Mouse (Mus musculus) mouse embryonic stem cell (cell line): ENCODE results near the gene Gm156.
"Not testable (repeated sequence)": the region's sequence is repeated elsewhere in the genome, so short reads cannot be mapped to it uniquely, and the experiment has no call there.

ENCODE experiments used
- in situ Hi-C, 2 experiments: fragments of 300-500 bp; cut with MboI; formaldehyde crosslinking; loops; 1 replicate in 1 of 2; 3 replicates in 1 of 2; pipeline ENCODE4 v1.14.3; 2019 to 2020; ENCODE audit warnings: low sequenced_read_pairs in 2 of 2, low pct_unique_long_range_greater_than_20kb in 1 of 2, mixed read lengths in 1 of 2; ENCODE audit not compliant: unreplicated experiment in 1 of 2

Gene Gm156

GRCm38 (mm10) chr6:129784170-129784569, at the start of gene Gm156:
TSS of gene Gm156 (minus strand) at chr6:129784270.
- in situ Hi-C loops, result not testable (repeated sequence)

DNA sequence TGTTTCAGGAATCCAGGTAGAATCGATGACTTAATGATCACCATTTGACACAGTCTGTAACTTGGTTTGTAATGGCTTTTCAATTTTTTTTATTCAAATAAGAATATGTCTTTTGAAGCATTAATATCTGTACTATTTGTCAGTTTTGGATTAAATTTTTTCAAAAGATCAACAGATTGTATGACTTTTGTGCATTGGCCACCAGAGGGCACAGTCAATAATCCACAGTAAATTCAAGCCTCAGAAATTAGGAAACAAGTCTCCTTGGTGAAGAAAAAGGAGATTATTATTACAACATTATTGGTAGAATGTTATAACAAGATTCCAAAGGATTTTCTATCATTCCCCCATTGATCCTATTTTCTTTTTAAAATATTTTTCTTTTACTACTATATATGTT, 41.5 kb upstream of the Gm156 start:
- in situ Hi-C loops, result no loop called here

DNA sequence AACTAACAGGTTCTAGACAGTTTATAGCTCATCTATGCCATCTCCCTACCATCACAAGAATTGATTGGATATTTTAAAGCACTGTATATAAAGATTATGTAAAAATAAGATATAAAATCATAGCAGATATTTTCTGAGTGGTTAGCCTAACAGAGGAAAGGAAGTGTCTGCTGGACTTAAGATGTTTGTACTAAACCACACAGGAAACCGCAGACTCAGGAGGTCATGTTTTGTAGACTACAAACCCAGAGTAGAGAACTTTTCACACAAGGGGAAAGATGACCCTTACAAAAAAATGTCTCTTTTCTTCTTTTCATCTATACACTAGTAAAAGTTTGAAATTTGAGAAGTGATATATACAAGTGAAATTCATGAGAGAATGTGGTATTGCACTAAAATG, 39.9 kb upstream of the Gm156 start:
- in situ Hi-C loops, result no loop called here

DNA sequence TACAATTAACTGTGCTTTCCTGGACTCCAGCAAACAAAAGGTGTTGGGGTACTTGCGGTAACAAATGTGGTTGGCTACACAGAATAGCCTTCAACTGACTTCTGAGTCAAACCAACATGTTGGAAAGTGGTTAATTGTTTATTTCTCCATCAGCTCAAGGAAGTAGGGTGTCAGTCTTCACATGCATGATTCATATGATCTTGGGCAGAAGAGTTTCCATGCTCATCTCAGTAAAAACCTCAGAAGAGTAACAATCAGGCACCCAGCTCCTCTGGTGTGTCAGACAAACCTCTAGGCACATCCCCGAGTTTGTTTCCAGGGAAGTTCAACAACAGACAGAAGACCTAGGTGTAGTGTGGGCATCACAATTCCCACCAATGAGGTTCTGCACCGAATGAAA, 33.7 kb upstream of the Gm156 start:
- in situ Hi-C loops, result no loop called here

DNA sequence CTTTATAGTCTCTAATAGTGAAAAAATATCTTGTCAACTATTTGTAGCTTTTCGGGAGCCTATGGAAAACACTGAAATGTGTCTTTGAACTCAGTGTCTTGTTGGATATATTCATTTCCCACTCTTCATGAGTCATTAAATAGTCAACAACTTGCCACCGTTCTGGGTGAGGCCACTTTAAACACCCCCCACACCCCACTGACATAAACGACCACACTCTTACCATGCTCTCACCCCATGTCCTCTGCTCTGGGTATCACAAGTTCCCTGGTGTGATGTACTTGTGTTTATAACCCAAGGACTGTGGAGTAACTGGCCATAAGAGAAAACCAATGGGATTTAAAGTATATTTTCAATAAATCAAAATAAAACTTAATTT, 36.4 kb downstream of the Gm156 start:
- in situ Hi-C loops, result no loop called here

DNA sequence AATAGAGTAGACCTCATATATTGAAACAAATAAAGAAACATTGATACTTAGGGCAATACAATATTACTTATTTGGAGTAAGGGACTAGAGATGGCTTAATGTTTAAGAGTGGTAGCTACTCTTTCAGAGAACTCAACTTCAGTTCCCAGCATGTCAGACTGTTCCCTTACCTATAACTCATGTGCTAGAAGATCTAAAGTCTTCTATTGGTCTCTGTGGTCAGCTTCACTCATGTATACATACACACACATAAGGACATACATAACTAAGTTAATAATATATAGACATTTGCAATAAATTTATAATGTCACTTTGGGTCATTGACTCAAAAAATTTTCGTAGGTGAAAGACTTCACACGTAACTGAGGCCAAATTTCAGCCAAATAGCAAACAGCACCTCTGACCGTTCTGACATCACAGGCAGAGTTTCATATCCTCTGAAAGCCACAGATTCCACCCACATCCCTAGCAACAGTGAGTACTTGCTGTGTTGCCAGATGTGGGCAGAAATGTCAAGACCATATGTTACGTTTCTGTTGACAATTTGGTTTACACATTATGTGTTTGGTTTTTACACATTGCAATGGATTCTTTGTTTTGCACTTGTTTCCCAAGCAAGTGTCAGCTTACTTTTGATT, 36.9 kb downstream of the Gm156 start:
- in situ Hi-C loops, result no loop called here

DNA sequence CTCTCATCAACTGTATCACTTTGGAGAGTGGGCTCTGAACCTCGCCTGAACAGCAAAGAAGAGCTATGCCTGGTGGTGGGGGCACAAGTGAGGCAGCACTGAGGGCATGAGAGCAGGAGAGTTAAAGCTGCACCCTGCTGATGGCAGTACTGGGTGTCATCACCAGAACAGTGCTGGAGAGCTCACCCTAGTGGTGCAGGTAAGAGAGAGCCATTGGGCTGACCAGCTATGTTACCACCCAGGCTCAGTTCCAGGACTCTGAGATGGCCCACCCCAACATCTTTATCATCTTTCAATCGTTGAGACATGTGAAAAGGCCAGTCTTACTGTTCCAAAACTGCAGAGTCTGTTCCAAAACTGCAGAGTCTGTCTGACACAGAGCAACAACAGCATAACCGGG, 37.9 kb downstream of the Gm156 start:
- in situ Hi-C loops, result no loop called here

- in situ Hi-C loops, result no loop called here
Measured at GRCm38 (mm10) chr6:129740069-129740721, 43.9 kb downstream of the Gm156 start, which contains the start of gene Klri2. TSS of gene Klri2 (minus strand) at chr6:129740484.

GRCm38 (mm10) chr6:129736414-129736813, 47.7 kb downstream of the Gm156 start:
- in situ Hi-C loops, result no loop called here

- in situ Hi-C loops, result no loop called here
Measured at GRCm38 (mm10) chr6:129727237-129727636, 56.8 kb downstream of the Gm156 start.

DNA sequence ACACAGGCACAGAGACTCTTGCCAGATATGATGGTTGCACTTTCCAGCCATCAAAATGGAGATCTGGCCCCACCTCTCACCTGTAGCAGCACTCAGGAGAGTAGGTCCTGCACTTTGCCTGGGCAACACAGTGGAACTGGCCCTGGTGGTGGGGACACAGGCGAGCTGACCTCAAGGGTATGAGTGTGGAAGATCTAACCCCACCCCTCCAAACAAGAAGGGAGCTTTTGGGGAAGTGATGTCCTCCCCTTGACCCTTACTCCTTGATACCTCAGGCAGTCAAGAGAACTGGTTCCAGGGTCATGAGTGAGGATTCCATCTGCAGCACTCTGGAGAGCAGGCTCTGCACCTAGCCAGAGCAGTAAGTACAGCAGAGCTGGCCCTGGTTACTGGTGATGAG, 62.7 kb downstream of the Gm156 start:
- in situ Hi-C loops, result no loop called here

DNA sequence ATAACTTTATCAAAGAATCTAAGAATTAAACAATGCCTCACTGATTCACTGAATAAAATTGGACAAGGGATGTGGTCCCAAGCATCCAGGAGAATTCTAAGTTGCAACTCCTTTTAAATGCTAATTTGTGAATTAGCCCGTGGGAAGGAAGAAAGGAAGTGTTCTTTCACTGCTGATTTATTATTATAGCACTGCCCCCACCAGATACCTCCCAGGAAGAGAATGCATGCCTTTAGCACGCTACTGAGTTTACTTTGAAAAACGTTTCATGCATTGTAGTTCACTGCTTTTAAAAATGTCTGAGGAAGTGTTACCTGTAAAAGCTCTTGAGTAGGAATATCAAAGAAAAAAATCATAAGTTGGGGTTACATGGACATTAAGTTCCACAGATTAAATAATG, 63.6 kb downstream of the Gm156 start:
- in situ Hi-C loops, result no loop called here

DNA sequence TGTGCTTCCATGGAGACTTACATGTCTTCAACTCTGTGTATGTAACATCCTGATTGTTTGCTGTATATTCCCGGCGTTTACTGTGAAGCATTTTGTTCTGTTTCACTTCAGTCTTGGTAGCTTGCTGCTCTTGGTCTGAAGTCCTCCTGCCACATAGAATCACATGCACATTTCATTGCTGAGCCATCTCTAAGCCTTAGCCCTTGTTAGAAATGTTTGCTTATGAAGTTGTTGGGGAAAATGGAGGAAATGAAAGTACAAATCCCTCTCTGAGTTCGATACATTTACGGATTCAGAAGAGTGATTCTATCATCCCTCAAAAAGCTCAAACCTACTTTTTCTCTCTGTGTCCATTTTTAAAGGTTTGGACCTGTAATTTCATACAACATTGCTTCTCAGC, 67.0 kb downstream of the Gm156 start, which contains the start of gene Klri1:
Gene Klri1 (minus strand): TSS at position 101 of the 400 bp plus-strand sequence.
- in situ Hi-C loops, result no loop called here
